Mouse (Mus musculus) gastrocnemius, adult 2 months (tissue): Measurements from ENCODE around the gene Cts3. TPM values are rescaled to one million over a fixed set of nuclear protein-coding genes. Genes with fewer than 3 reads are reported as not detected.
"Not testable (repeated sequence)": the region's sequence is repeated elsewhere in the genome, so short reads cannot be mapped to it uniquely, and the experiment has no call there.

ENCODE experiments used
- DNase-seq: peaks from one replicate; pipeline ENCODE4 v3.0.0; 2022
- H3K27ac ChIP-seq: fragments of 200-600 bp; 2 replicates; pipeline ENCODE4 v1.8.1; 2022; ENCODE audit warnings: mild to moderate bottlenecking
- H3K4me3 ChIP-seq: fragments of 200-600 bp; 2 replicates; pipeline ENCODE4 v1.8.1; 2022; ENCODE audit warnings: mild to moderate bottlenecking, moderate library complexity
- CTCF ChIP-seq: fragments of 200-600 bp; IDR thresholded peaks from 2 replicates; pipeline ENCODE4 v1.8.1; 2022; ENCODE audit warnings: antibody characterized with exemption, mild to moderate bottlenecking, moderate library complexity
- intact Hi-C: fragments of 180-260 bp; cut with DNase I; formaldehyde crosslinking; loops from one replicate; pipeline ENCODE4 v1.15.1; 2025
- long read RNA-seq, 2 experiments: library from polyadenylated mRNA; stranded (forward); transcript quantifications; one replicate each; pipeline ENCODE4 v2.0.0; 2021
- total RNA-seq, 2 experiments: library from RNA; stranded (reverse); gene quantifications; 2 replicates each; pipeline ENCODE4 v1.2.3; 2021

The Cts3 gene
- not detected for total RNA-seq
- long read RNA-seq, experiment 1: 0 reads
- long read RNA-seq, experiment 2: 0 reads

- Histone ChIP-seq H3K4me3 (no peak within 1 kb of the TSS), H3K27ac (no peak within 1 kb of the TSS)
- no peak for TF ChIP-seq CTCF
- intact Hi-C loops: no loop called here
- no peak for DNase-seq
Observed at GRCm38 (mm10) chr13:61570027-61570426, at the start of gene Cts3. Gene Cts3, minus strand, starts transcription at chr13:61570127.

- H3K4me3 ChIP-seq, H3K27ac ChIP-seq, DNase-seq, intact Hi-C loops: not testable (repeated sequence)
Observed at GRCm38 (mm10) chr13:61568074-61568473, 1.9 kb downstream of the Cts3 start, which contains the start of gene Gm49352. Gene Gm49352, minus strand, starts transcription at chr13:61568174.

- no peak for DNase-seq
- TF ChIP-seq CTCF: no peak
- intact Hi-C loops: no loop called here
- Histone ChIP-seq H3K27ac (no peak within 1 kb of the TSS), H3K4me3 (no peak within 1 kb of the TSS)
Observed at GRCm38 (mm10) chr13:61541631-61542030, 28.3 kb downstream of the Cts3 start, which contains the start of gene Ctsm. Gene Ctsm, minus strand, starts transcription at chr13:61541839.

Other genes starting within 250 kb of the Cts3 start
- gene Cts7, start 211.9 kb downstream of the Cts3 start, total RNA-seq: not detected
- gene Ctsm, start 28.3 kb downstream of the Cts3 start, total RNA-seq: not detected
- not detected for gene Gm49352, start 2.0 kb downstream of the Cts3 start, total RNA-seq